Mouse (Mus musculus) neural tube, embryonic 12.5 days (tissue): Measurements from ENCODE around the gene Bloc1s6. TPM values are rescaled to one million over a fixed set of nuclear protein-coding genes. Genes with fewer than 3 reads are reported as not detected.

ENCODE experiments used
- polyA plus RNA-seq: library from polyadenylated mRNA; unstranded; fragments of >200 nt; fragmentation: Nextera tagmentation; extraction: Ambion mirVana; gene quantifications from 2 replicates; pipeline ENCODE4 v1.2.1, GENCODE M21; 2016

The Bloc1s6 gene
- polyA plus RNA-seq, 1 experiment from 2014 or later: 74.1 TPM

Other genes starting within 250 kb of the Bloc1s6 start
- gene Gatm, start 127.2 kb upstream of the Bloc1s6 start, polyA plus RNA-seq: 19.1 and 21.6 TPM in 2 replicates
- 0.63 and 0.65 TPM in 2 replicates for gene AA467197, start 101.5 kb upstream of the Bloc1s6 start, polyA plus RNA-seq
- gene Slc30a4, start 35.8 kb upstream of the Bloc1s6 start, polyA plus RNA-seq: 8.4 and 9.4 TPM in 2 replicates
- 2.2 and 2.4 TPM in 2 replicates for gene Sqor, start 26.7 kb downstream of the Bloc1s6 start, polyA plus RNA-seq